ENCODE assay signal across 27 mouse cellular contexts in genomic region chr2:14549560-14549959, GRCm38 (mm10).
"Had no signal": no experiment of that assay in that cellular context is flagged by ENCODE, and none has a peak within 500 bp of the region (broad histone marks: within the 10 kb centered on the region; RNA-seq: fewer than 3 reads in every experiment).

No protein-coding gene starts in this region.

- H3K9ac ChIP-seq: heart, embryonic 12.5 days; hindbrain, embryonic 12.5 days; hindbrain, embryonic 14.5 days; intestine, embryonic 15.5 days; kidney, embryonic 15.5 days; limb, embryonic 12.5 days; liver, embryonic 13.5 days had no signal

- H3K36me3 ChIP-seq: heart, embryonic 10.5 days; heart, embryonic 12.5 days; hindbrain, embryonic 10.5 days; hindbrain, embryonic 12.5 days; intestine, embryonic 15.5 days; kidney, embryonic 15.5 days; limb, embryonic 10.5 days; limb, embryonic 12.5 days; liver, embryonic 13.5 days had no signal

- H3K27ac ChIP-seq: gastrocnemius, adult 2 months; heart, embryonic 10.5 days; hindbrain, embryonic 10.5 days; hindbrain, embryonic 12.5 days; hindbrain, embryonic 14.5 days; intestine, embryonic 15.5 days; kidney, embryonic 15.5 days; kidney, postnatal 0 days; left cerebral cortex, adult 2 months; limb, embryonic 10.5 days; limb, embryonic 12.5 days; liver, embryonic 13.5 days had no signal

- DNase-seq: gastrocnemius, adult 2 months; gastrocnemius, postnatal 10 days; gastrocnemius, postnatal 25 days; heart, adult 18-20 months; heart, postnatal 10 days; heart, postnatal 4 days; kidney, adult 18-20 months; kidney, adult 8-10 months; kidney, postnatal 14 days; kidney, postnatal 36 days; liver; liver, embryonic 13.5 days had no signal

- H3K9me3 ChIP-seq: heart, embryonic 10.5 days; heart, embryonic 12.5 days; hindbrain, embryonic 10.5 days; hindbrain, embryonic 12.5 days; intestine, embryonic 15.5 days; kidney, embryonic 15.5 days; limb, embryonic 10.5 days; limb, embryonic 12.5 days; liver, embryonic 13.5 days had no signal

- H3K27me3 ChIP-seq: heart, embryonic 12.5 days; hindbrain, embryonic 12.5 days; intestine, embryonic 15.5 days; kidney, embryonic 15.5 days; limb, embryonic 12.5 days; liver, embryonic 13.5 days had no signal

- H3K4me2 ChIP-seq: heart, embryonic 12.5 days; hindbrain, embryonic 12.5 days; hindbrain, embryonic 14.5 days; intestine, embryonic 15.5 days; kidney, embryonic 15.5 days; limb, embryonic 12.5 days; liver, embryonic 11.5 days; liver, embryonic 13.5 days had no signal

- H3K4me3 ChIP-seq: gastrocnemius, adult 2 months; heart, embryonic 10.5 days; heart, embryonic 12.5 days; hindbrain, embryonic 10.5 days; hindbrain, embryonic 12.5 days; intestine, embryonic 15.5 days; kidney, embryonic 15.5 days; left cerebral cortex, adult 2 months; limb, embryonic 10.5 days; limb, embryonic 12.5 days; liver, embryonic 13.5 days had no signal

- ATAC-seq: hindbrain, embryonic 16.5 days; inflammation-experienced regulatory T-cells, adult 6 months; intestine, embryonic 15.5 days; intestine, postnatal 0 days had no signal

- H3K4me1 ChIP-seq: heart, embryonic 10.5 days; heart, embryonic 12.5 days; hindbrain, embryonic 10.5 days; hindbrain, embryonic 12.5 days; intestine, embryonic 15.5 days; kidney, embryonic 15.5 days; limb, embryonic 10.5 days; limb, embryonic 12.5 days; liver, embryonic 13.5 days had no signal
